Mouse (Mus musculus): ENCODE data around the gene Gm28048. TPM values are rescaled to one million over a fixed set of nuclear protein-coding genes. Genes with fewer than 3 reads are reported as not detected.

The Gm28048 gene
- polyA plus RNA-seq, 1 experiment from 2014 or later = 4.5 TPM

- no peaks in the 10 kb centered on the region for H3K4me1 ChIP-seq (ENCODE audit: control insufficient read depth, insufficient read depth, low read length)
- no peaks in the 10 kb centered on the region for H3K9me3 ChIP-seq (ENCODE audit: control insufficient read depth, low read length)
- H3K4me3 ChIP-seq (replicated peaks; ENCODE audit: low read depth, low read length) = no peak overlapping the region
- H3K4me2 ChIP-seq (ENCODE audit: low read length) = no peak overlapping the region
- H3K9ac ChIP-seq (replicated peaks; ENCODE audit: low read length) = no peak overlapping the region
- no peak for DNase-seq
- H3K27me3 ChIP-seq (ENCODE audit: control insufficient read depth, insufficient read depth, low read length) = no peaks in the 10 kb centered on the region
- no peak for ATAC-seq (ENCODE audit: low FRiP score, low TSS enrichment)
- WGBS = 89% methylated on average over 8 of the region's 8 CpGs
- H3K27ac ChIP-seq (replicated peaks; ENCODE audit: low read depth, low read length) = no peak overlapping the region
- H3K36me3 ChIP-seq (ENCODE audit: control insufficient read depth, insufficient read depth, low read length) = no peaks in the 10 kb centered on the region
Measured at GRCm38 (mm10) chr11:22928586-22929169, 53.2 kb downstream of the Gm28048 start.

GRCm38 (mm10) chr11:22923606-22924005, 58.3 kb downstream of the Gm28048 start:
- Histone ChIP-seq H3K36me3 (ENCODE audit: control insufficient read depth, insufficient read depth, low read length) (no peaks in the 10 kb centered on the region), H3K9ac (replicated peaks; ENCODE audit: low read length) (no peak overlapping the region), H3K9me3 (ENCODE audit: control insufficient read depth, low read length) (no peaks in the 10 kb centered on the region), H3K4me3 (replicated peaks; ENCODE audit: low read depth, low read length) (no peak overlapping the region), H3K27me3 (ENCODE audit: control insufficient read depth, insufficient read depth, low read length) (no peaks in the 10 kb centered on the region), H3K4me1 (ENCODE audit: control insufficient read depth, insufficient read depth, low read length) (no peaks in the 10 kb centered on the region), H3K4me2 (ENCODE audit: low read length) (no peak overlapping the region), H3K27ac (replicated peaks; ENCODE audit: low read depth, low read length) (no peak overlapping the region)
- ATAC-seq (ENCODE audit: low FRiP score, low TSS enrichment) (no peak), DNase-seq (peak; percentile 29)
- 63% methylated on average over 2 of the region's 2 CpGs for WGBS

GRCm38 (mm10) chr11:22922546-22922945, 59.3 kb downstream of the Gm28048 start:
- no peak overlapping the region for H3K27ac ChIP-seq (replicated peaks; ENCODE audit: low read depth, low read length)
- H3K27me3 ChIP-seq (ENCODE audit: control insufficient read depth, insufficient read depth, low read length) = no peaks in the 10 kb centered on the region
- no peak for DNase-seq
- H3K9ac ChIP-seq (replicated peaks; ENCODE audit: low read length) = no peak overlapping the region
- H3K4me3 ChIP-seq (replicated peaks; ENCODE audit: low read depth, low read length) = no peak overlapping the region
- WGBS = 87% methylated on average over 2 of the region's 2 CpGs
- no peak for ATAC-seq (ENCODE audit: low FRiP score, low TSS enrichment)
- H3K36me3 ChIP-seq (ENCODE audit: control insufficient read depth, insufficient read depth, low read length) = no peaks in the 10 kb centered on the region
- no peaks in the 10 kb centered on the region for H3K4me1 ChIP-seq (ENCODE audit: control insufficient read depth, insufficient read depth, low read length)
- no peak overlapping the region for H3K4me2 ChIP-seq (ENCODE audit: low read length)
- H3K9me3 ChIP-seq (ENCODE audit: control insufficient read depth, low read length) = no peaks in the 10 kb centered on the region

- H3K27me3 ChIP-seq (ENCODE audit: control insufficient read depth, insufficient read depth, low read length) = no peaks in the 10 kb centered on the region
- 93% methylated on average over 2 of the region's 2 CpGs for WGBS
- H3K9me3 ChIP-seq (ENCODE audit: control insufficient read depth, low read length) = no peaks in the 10 kb centered on the region
- no peak overlapping the region for H3K9ac ChIP-seq (replicated peaks; ENCODE audit: low read length)
- H3K4me2 ChIP-seq (ENCODE audit: low read length) = no peak overlapping the region
- DNase-seq (no peak), ATAC-seq (ENCODE audit: low FRiP score, low TSS enrichment) (no peak)
- no peak overlapping the region for H3K27ac ChIP-seq (replicated peaks; ENCODE audit: low read depth, low read length)
- no peaks in the 10 kb centered on the region for H3K36me3 ChIP-seq (ENCODE audit: control insufficient read depth, insufficient read depth, low read length)
- no peaks in the 10 kb centered on the region for H3K4me1 ChIP-seq (ENCODE audit: control insufficient read depth, insufficient read depth, low read length)
- H3K4me3 ChIP-seq (replicated peaks; ENCODE audit: low read depth, low read length) = no peak overlapping the region
Measured at GRCm38 (mm10) chr11:22919336-22919735, 62.6 kb downstream of the Gm28048 start.

- Histone ChIP-seq H3K27me3 (ENCODE audit: control insufficient read depth, insufficient read depth, low read length) (no peaks in the 10 kb centered on the region), H3K36me3 (ENCODE audit: control insufficient read depth, insufficient read depth, low read length) (no peaks in the 10 kb centered on the region), H3K27ac (replicated peaks; ENCODE audit: low read depth, low read length) (no peak overlapping the region), H3K4me2 (ENCODE audit: low read length) (no peak overlapping the region), H3K4me3 (replicated peaks; ENCODE audit: low read depth, low read length) (no peak overlapping the region), H3K4me1 (ENCODE audit: control insufficient read depth, insufficient read depth, low read length) (no peaks in the 10 kb centered on the region), H3K9me3 (ENCODE audit: control insufficient read depth, low read length) (no peaks in the 10 kb centered on the region), H3K9ac (replicated peaks; ENCODE audit: low read length) (no peak overlapping the region)
- ATAC-seq (ENCODE audit: low FRiP score, low TSS enrichment) (no peak), DNase-seq (no peak)
- WGBS = 88% methylated on average over 7 of the region's 7 CpGs
Measured at GRCm38 (mm10) chr11:22917786-22918185, 64.1 kb downstream of the Gm28048 start.

GRCm38 (mm10) chr11:22913744-22914143, 68.1 kb downstream of the Gm28048 start:
- H3K36me3 ChIP-seq (ENCODE audit: control insufficient read depth, insufficient read depth, low read length) = no peaks in the 10 kb centered on the region
- no peak overlapping the region for H3K9ac ChIP-seq (replicated peaks; ENCODE audit: low read length)
- H3K4me2 ChIP-seq (ENCODE audit: low read length) = no peak overlapping the region
- ATAC-seq (ENCODE audit: low FRiP score, low TSS enrichment) = no peak
- no peaks in the 10 kb centered on the region for H3K27me3 ChIP-seq (ENCODE audit: control insufficient read depth, insufficient read depth, low read length)
- DNase-seq = no peak
- WGBS = 68% methylated on average over 4 of the region's 4 CpGs
- H3K4me1 ChIP-seq (ENCODE audit: control insufficient read depth, insufficient read depth, low read length) = no peaks in the 10 kb centered on the region
- no peak overlapping the region for H3K4me3 ChIP-seq (replicated peaks; ENCODE audit: low read depth, low read length)
- H3K27ac ChIP-seq (replicated peaks; ENCODE audit: low read depth, low read length) = no peak overlapping the region
- H3K9me3 ChIP-seq (ENCODE audit: control insufficient read depth, low read length) = no peaks in the 10 kb centered on the region

DNA sequence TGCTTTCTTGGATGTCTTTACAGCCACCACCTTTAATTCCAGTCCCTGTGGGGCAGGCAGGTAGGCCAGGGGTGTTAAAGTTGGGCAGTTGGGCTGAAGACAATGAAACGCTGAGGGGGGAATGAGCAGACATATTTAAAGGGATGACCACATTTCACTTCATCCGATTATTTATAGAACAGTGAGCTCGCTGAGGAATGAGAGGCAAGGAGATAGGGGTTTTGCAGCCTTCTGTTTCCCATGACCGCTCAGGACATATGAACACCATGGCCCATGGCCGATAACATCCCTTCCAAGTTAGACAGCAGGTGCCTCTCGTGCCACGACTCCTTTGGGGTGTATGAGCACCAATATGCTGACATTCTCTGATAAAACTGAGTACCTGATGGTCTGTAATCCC, 70.1 kb downstream of the Gm28048 start:
- no peaks in the 10 kb centered on the region for H3K36me3 ChIP-seq (ENCODE audit: control insufficient read depth, insufficient read depth, low read length)
- WGBS = 92% methylated on average over 7 of the region's 7 CpGs

GRCm38 (mm10) chr11:22906453-22906865, 75.4 kb downstream of the Gm28048 start:
- Histone ChIP-seq H3K4me1 (ENCODE audit: control insufficient read depth, insufficient read depth, low read length) (no peaks in the 10 kb centered on the region), H3K27ac (replicated peaks; ENCODE audit: low read depth, low read length) (no peak overlapping the region), H3K4me2 (ENCODE audit: low read length) (no peak overlapping the region), H3K36me3 (ENCODE audit: control insufficient read depth, insufficient read depth, low read length) (no peaks in the 10 kb centered on the region), H3K27me3 (ENCODE audit: control insufficient read depth, insufficient read depth, low read length) (no peaks in the 10 kb centered on the region), H3K9me3 (ENCODE audit: control insufficient read depth, low read length) (no peaks in the 10 kb centered on the region), H3K9ac (replicated peaks; ENCODE audit: low read length) (no peak overlapping the region), H3K4me3 (replicated peaks; ENCODE audit: low read depth, low read length) (no peak overlapping the region)
- DNase-seq (no peak), ATAC-seq (ENCODE audit: low FRiP score, low TSS enrichment) (no peak)

More for the DNA sequence above, 70.1 kb downstream of the Gm28048 start:
- no peaks in the 10 kb centered on the region for H3K4me1 ChIP-seq (ENCODE audit: control insufficient read depth, insufficient read depth, low read length)
- DNase-seq = no peak
- no peak overlapping the region for H3K4me2 ChIP-seq (ENCODE audit: low read length)
- H3K4me3 ChIP-seq (replicated peaks; ENCODE audit: low read depth, low read length) = no peak overlapping the region
- no peaks in the 10 kb centered on the region for H3K9me3 ChIP-seq (ENCODE audit: control insufficient read depth, low read length)
- H3K27me3 ChIP-seq (ENCODE audit: control insufficient read depth, insufficient read depth, low read length) = no peaks in the 10 kb centered on the region
- ATAC-seq (ENCODE audit: low FRiP score, low TSS enrichment) = no peak
- no peak overlapping the region for H3K27ac ChIP-seq (replicated peaks; ENCODE audit: low read depth, low read length)
- no peak overlapping the region for H3K9ac ChIP-seq (replicated peaks; ENCODE audit: low read length)

DNA sequence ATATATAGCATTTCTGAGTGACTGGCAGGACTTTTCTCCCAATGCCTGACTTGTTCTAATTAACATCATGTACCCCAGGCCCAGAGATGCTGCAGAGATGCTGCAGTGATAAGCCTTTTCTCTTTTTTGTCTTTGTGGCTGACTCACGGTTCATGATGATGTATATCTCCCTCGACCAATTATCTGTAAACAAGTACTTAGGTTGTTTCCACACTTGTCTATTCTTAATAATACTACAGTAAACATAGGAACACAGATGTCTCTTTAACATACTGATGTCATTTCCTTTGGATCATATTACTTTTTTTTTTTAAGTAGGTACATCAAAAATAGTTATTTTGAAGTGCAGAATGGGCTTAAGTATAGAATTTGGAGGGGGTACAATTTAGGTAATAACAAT, 79.0 kb downstream of the Gm28048 start:
- DNase-seq (no peak), ATAC-seq (ENCODE audit: low FRiP score, low TSS enrichment) (no peak)
- H3K27ac ChIP-seq (replicated peaks; ENCODE audit: low read depth, low read length) = no peak overlapping the region
- no peaks in the 10 kb centered on the region for H3K9me3 ChIP-seq (ENCODE audit: control insufficient read depth, low read length)
- H3K4me3 ChIP-seq (replicated peaks; ENCODE audit: low read depth, low read length) = no peak overlapping the region
- WGBS = 86% methylated on average over 2 of the region's 2 CpGs
- no peak overlapping the region for H3K4me2 ChIP-seq (ENCODE audit: low read length)
- 0 out of 2 replicates have a peak, but pooled peaks cover 6% of the 10 kb centered on the region for H3K36me3 ChIP-seq (ENCODE audit: control insufficient read depth, insufficient read depth, low read length)
- H3K9ac ChIP-seq (replicated peaks; ENCODE audit: low read length) = no peak overlapping the region
- H3K4me1 ChIP-seq (ENCODE audit: control insufficient read depth, insufficient read depth, low read length) = no peaks in the 10 kb centered on the region
- H3K27me3 ChIP-seq (ENCODE audit: control insufficient read depth, insufficient read depth, low read length) = no peaks in the 10 kb centered on the region

Measured in midbrain, embryonic 14.5 days (tissue).